Mouse (Mus musculus) testis, adult 2 months (tissue): ENCODE results near the gene Izumo4.

Experiments used
- CTCF ChIP-seq: fragments of 200-500 bp; IDR thresholded peaks from 2 replicates; pipeline ENCODE4 v1.5.1; 2012; ENCODE audit warnings: low read depth, mild to moderate bottlenecking, inconsistent platforms, low read length, moderate library complexity; ENCODE audit not compliant: control insufficient read depth, insufficient read depth, insufficient replicate concordance
- POLR2A ChIP-seq: fragments of 200-500 bp; IDR thresholded peaks from 2 replicates; pipeline ENCODE4 v1.6.1; 2012; ENCODE audit warnings: low read depth, mild to moderate bottlenecking, inconsistent platforms, low read length, moderate library complexity; ENCODE audit not compliant: control insufficient read depth

DNA sequence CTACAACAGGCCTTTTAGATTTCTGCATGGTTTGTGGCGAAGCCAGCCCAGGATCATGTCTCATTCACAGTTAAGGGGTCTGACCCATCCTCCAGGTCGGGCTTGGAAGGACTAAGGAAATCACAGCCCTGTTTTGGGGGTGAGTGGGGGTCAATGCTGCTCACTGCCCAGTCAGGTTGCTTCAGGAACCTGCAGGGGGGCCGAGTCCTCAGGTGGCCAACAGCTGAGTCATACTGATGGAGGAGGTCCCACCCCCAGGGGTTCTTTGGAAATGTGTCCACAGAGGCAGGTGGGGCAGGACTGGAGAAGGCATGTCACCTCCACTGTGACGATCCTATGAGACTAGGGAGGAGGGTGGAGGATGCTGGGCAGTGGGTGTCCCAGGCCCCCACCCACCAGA, 36.5 kb upstream of the Izumo4 start:
- TF ChIP-seq CTCF (no peak), POLR2A (no peak)
